Mouse (Mus musculus) cortical plate, adult 2 months (tissue): ENCODE measurements around the gene Ppp1r3c.

Experiments
- CTCF ChIP-seq: fragments of 200-500 bp; IDR thresholded peaks from 2 replicates; pipeline ENCODE4 v1.5.1; 2011; ENCODE audit warnings: mild to moderate bottlenecking, control low read depth, low read length; ENCODE audit not compliant: insufficient read depth; ENCODE audit errors: extremely low read depth
- POLR2A ChIP-seq: fragments of 200-500 bp; IDR thresholded peaks from 2 replicates; pipeline ENCODE4 v1.6.1; 2011; ENCODE audit warnings: mild to moderate bottlenecking, low read length, control low read depth; ENCODE audit not compliant: insufficient read depth; ENCODE audit errors: extremely low read depth

DNA sequence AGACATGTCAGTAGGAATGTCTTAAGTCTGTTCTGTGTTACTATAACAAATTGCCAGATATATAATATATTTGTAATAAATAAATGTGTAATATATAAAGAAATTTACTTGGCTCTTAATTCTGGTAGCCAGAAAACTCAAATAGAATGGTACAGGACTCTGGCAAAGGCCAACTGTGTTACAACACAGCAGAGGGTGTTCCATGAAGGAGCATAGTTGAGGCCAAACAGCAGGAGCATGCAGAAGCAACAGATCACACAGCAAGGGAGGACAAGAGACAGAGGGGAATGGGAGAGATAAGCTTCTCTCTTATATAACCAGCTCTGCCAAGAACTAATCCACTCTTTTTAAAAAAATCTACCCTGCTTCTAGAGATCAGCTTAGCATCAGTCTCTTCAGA lies 5.9 kb upstream of the Ppp1r3c start:
- no peak for TF ChIP-seq CTCF
- TF ChIP-seq POLR2A = no peak
